In genomic region chr6:39539679-39540155, GRCm38 (mm10) we compare ENCODE assay signal across 9 mouse cellular contexts. TPM values are rescaled to one million over a fixed set of nuclear protein-coding genes. Genes with fewer than 3 reads are reported as not detected.
DNase-seq lines count a peak whose midpoint lies in the region; ATAC-seq and TF ChIP-seq lines count a peak whose summit lies in the region.
"Had no signal": no experiment of that assay in that cellular context is flagged by ENCODE, and none has a peak within 500 bp of the region (broad histone marks: within the 10 kb centered on the region; RNA-seq: fewer than 3 reads in every experiment).

No protein-coding gene starts in this region.

- peak overlapping the region; percentile 33 for H3K4me2 ChIP-seq in intestine, embryonic 14.5 days (ENCODE audit: low read length)
- H3K4me2 ChIP-seq in liver, embryonic 14.5 days (ENCODE audit: low read depth) = no peak overlapping the region

- peaks cover 4% of the 10 kb centered on the region; the same call in 1 of the 2 replicates for H3K9me3 ChIP-seq in intestine, embryonic 14.5 days (ENCODE audit: control insufficient read depth, low read length)
- no peaks in the 10 kb centered on the region for H3K9me3 ChIP-seq in liver, embryonic 14.5 days (ENCODE audit: control insufficient read depth, low read length)

- no peaks in the 10 kb centered on the region for H3K27me3 ChIP-seq in intestine, embryonic 14.5 days (replicated peaks; ENCODE audit: control insufficient read depth, insufficient read depth, low read length)
- H3K27me3 ChIP-seq in liver, embryonic 14.5 days (ENCODE audit: control insufficient read depth, insufficient read depth, low read length) = no peaks in the 10 kb centered on the region

- peak overlapping the region; percentile 55 for H3K27ac ChIP-seq in intestine, embryonic 14.5 days (ENCODE audit: low read depth)
- H3K27ac ChIP-seq in liver, embryonic 14.5 days = no peak overlapping the region

- peak; percentile 21 for ATAC-seq in intestine, embryonic 14.5 days (replicated peaks; ENCODE audit: low FRiP score, low TSS enrichment, low read depth)
- peak; percentile 58 for ATAC-seq in liver, embryonic 14.5 days (ENCODE audit: insufficient read depth)

- no peaks in the 10 kb centered on the region for H3K36me3 ChIP-seq in intestine, embryonic 14.5 days (ENCODE audit: control insufficient read depth, insufficient read depth, low read length)
- no peaks in the 10 kb centered on the region for H3K36me3 ChIP-seq in liver, embryonic 14.5 days (replicated peaks; ENCODE audit: control insufficient read depth, insufficient read depth, low read depth)

- no peak overlapping the region for H3K4me3 ChIP-seq in intestine, embryonic 14.5 days (ENCODE audit: low read depth, low read length)
- no peak overlapping the region for H3K4me3 ChIP-seq in liver, embryonic 14.5 days (ENCODE audit: insufficient read depth in 1 of 2, low read depth in 2 of 2, low read length in 2 of 2)

- WGBS in intestine, embryonic 14.5 days = 11% methylated on average over 7 of the region's 7 CpGs
- 16% methylated on average over 7 of the region's 7 CpGs for WGBS in liver, embryonic 14.5 days (ENCODE audit: insufficient replicate concordance)

- H3K9ac ChIP-seq in intestine, embryonic 14.5 days (ENCODE audit: low read length) = no peak overlapping the region
- no peak overlapping the region for H3K9ac ChIP-seq in liver, embryonic 14.5 days (replicated peaks)

- TF ChIP-seq CTCF in liver, embryonic 14.5 days (IDR thresholded peaks at IDR 0.05; ENCODE audit: low read depth) = no peak

- peak; percentile 52 for DNase-seq in adrenal gland, postnatal 10 days
- no peak for DNase-seq in adrenal gland, adult 8-10 months
- DNase-seq in gastrocnemius, postnatal 25 days = peak; percentile 71
- DNase-seq in intestine, embryonic 14.5 days (ENCODE audit: low spot score) = no peak
- DNase-seq in liver, embryonic 14.5 days (ENCODE audit: low read depth in 3 of 3, low spot score in 3 of 3) = no peak
- peak; percentile 65 for DNase-seq in neural tube, embryonic 10.5 days (ENCODE audit: extremely low spot score, low spot score)
- no peak for DNase-seq in frontal cortex, postnatal 36 days (ENCODE audit: low spot score in 2 of 2)
- no peak for DNase-seq in right cerebral cortex, postnatal 36 days (ENCODE audit: low spot score in 2 of 2)

- TF ChIP-seq EP300 in liver, embryonic 14.5 days (IDR thresholded peaks at IDR 0.05; ENCODE audit: low read depth) = no peak

- H3K4me1 ChIP-seq in intestine, embryonic 14.5 days (replicated peaks; ENCODE audit: control insufficient read depth, insufficient read depth, low read length) = peaks cover 55% of the 10 kb centered on the region
- H3K4me1 ChIP-seq in liver, embryonic 14.5 days (replicated peaks; ENCODE audit: control insufficient read depth in 2 of 2, insufficient read depth in 2 of 2, low read length in 1 of 2) = peaks cover 0 to 23% of the 10 kb centered on the region in 2 experiments; a peak in 2 of 4 replicates

RNA-seq across cellular contexts. Expression of gene Dennd2a, which starts 17.9 kb away (rescaled TPM):
- total RNA-seq in adrenal gland, postnatal 10 days (2021) = 10 to 100 TPM; 14.3 to 16.0 TPM
- 10 to 100 TPM in 2 of 4 experiments, 1 to 10 TPM in 2; 7.3 to 14.8 (median 10.4) TPM for total RNA-seq in adrenal gland, adult 8-10 months (2022)
- 1 to 10 TPM; 4.6 to 4.7 TPM for total RNA-seq in gastrocnemius, postnatal 25 days (2021)
- polyA plus RNA-seq in intestine, embryonic 14.5 days (2014; fragmentation: Nextera tagmentation; extraction: Ambion mirVana) = 18.9 and 21.0 TPM in 2 replicates
- 1.3 and 1.4 TPM in 2 replicates for polyA plus RNA-seq in liver, embryonic 14.5 days (2012; rRNA removed)
- polyA plus RNA-seq in liver, embryonic 14.5 days (2014; fragmentation: Nextera tagmentation; extraction: Ambion mirVana) = 1.0 and 1.7 TPM in 2 replicates

RNA-seq across cellular contexts. Expression of gene Adck2, which starts 34.0 kb away (rescaled TPM):
- 10 to 100 TPM; 22.2 to 35.0 TPM for total RNA-seq in adrenal gland, postnatal 10 days (2021)
- 10 to 100 TPM; 22.2 to 38.8 (median 34.5) TPM for total RNA-seq in adrenal gland, adult 8-10 months (2022)
- total RNA-seq in gastrocnemius, postnatal 25 days (2021) = 1 to 10 TPM; 5.9 to 7.3 TPM
- 25.0 and 31.6 TPM in 2 replicates for polyA plus RNA-seq in intestine, embryonic 14.5 days (2014; fragmentation: Nextera tagmentation; extraction: Ambion mirVana)
- 2.2 and 3.1 TPM in 2 replicates for polyA plus RNA-seq in liver, embryonic 14.5 days (2012; rRNA removed)
- 6.7 and 7.8 TPM in 2 replicates for polyA plus RNA-seq in liver, embryonic 14.5 days (2014; fragmentation: Nextera tagmentation; extraction: Ambion mirVana)

RNA-seq across cellular contexts. Expression of gene Gm42420, which starts 45.8 kb away (rescaled TPM):
- 1 to 10 TPM; 1.0 to 1.3 TPM for total RNA-seq in adrenal gland, postnatal 10 days (2021)
- total RNA-seq in adrenal gland, adult 8-10 months (2022) = 1 to 10 TPM in 1 of 4 experiments, under 1 TPM in 2, not detected in 1; 0.62 to 1.3 (median 0.75) TPM
- total RNA-seq in gastrocnemius, postnatal 25 days (2021) = not detected
- 0.97 TPM in 1 of 2 replicates, not detected in the other for polyA plus RNA-seq in intestine, embryonic 14.5 days (2014; fragmentation: Nextera tagmentation; extraction: Ambion mirVana)
- polyA plus RNA-seq in liver, embryonic 14.5 days (2012; rRNA removed) = 0.87 and 1.6 TPM in 2 replicates
- 2.1 and 2.5 TPM in 2 replicates for polyA plus RNA-seq in liver, embryonic 14.5 days (2014; fragmentation: Nextera tagmentation; extraction: Ambion mirVana)
- total RNA-seq: gastrocnemius, postnatal 4 days had no signal

RNA-seq across cellular contexts. Expression of gene Ndufb2, which starts 52.7 kb away (rescaled TPM):
- total RNA-seq in adrenal gland, postnatal 10 days (2021) = 100 to 1,000 TPM; 335 to 373 TPM
- total RNA-seq in adrenal gland, adult 8-10 months (2022) = 100 to 1,000 TPM; 161 to 197 (median 187) TPM
- 100 to 1,000 TPM; 442 to 448 TPM for total RNA-seq in gastrocnemius, postnatal 25 days (2021)
- 394 and 416 TPM in 2 replicates for polyA plus RNA-seq in intestine, embryonic 14.5 days (2014; fragmentation: Nextera tagmentation; extraction: Ambion mirVana)
- polyA plus RNA-seq in liver, embryonic 14.5 days (2012; rRNA removed) = 105 and 120 TPM in 2 replicates
- polyA plus RNA-seq in liver, embryonic 14.5 days (2014; fragmentation: Nextera tagmentation; extraction: Ambion mirVana) = 279 TPM in 2 replicates

Comparison
In these comparisons a context has a peak if more than half of its experiments do, and no peak if none do; other contexts are left out.
1. DNase-seq: peak in adrenal gland, postnatal 10 days (single experiment), gastrocnemius, postnatal 25 days (single experiment) and neural tube, embryonic 10.5 days (single experiment); none in adrenal gland, adult 8-10 months (single experiment), intestine, embryonic 14.5 days (single experiment), liver, embryonic 14.5 days (0 of 3), frontal cortex, postnatal 36 days (0 of 2) and right cerebral cortex, postnatal 36 days (0 of 2).